Comparison of ENCODE assay signal across 8 mouse cellular contexts in the genomic region with DNA sequence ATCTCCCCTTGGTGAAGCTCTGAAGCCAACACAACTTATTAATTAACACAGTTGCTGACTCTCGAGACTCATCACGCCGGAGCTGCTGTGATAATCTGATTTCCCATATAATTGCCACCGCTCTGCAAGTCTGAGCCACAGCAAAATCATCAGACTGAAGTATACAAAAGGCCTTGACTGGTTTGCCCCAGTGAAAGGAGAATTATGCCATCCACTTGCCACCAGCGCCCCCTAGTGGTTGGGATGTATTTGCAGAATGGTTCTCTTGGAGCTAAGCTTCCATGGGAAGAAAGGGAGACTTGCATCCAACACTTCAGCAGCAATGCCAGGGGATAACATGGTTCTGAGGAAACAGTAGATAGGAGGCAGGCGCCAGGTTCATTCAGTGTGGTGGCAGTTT.
A peak's percentile ranks its signal among the peaks of the same experiment; 100 is the strongest.
DNase-seq lines count a peak whose midpoint lies in the region; TF ChIP-seq lines count a peak whose summit lies in the region.

No protein-coding gene starts in this region.

- 17% methylated on average over 6 of the region's 6 CpGs for WGBS in lung, adult 2 months

- peak; percentile 82 to 83 for DNase-seq in B cell, adult 2 months
- peak; percentile 96 for DNase-seq in adrenal gland, postnatal 10 days
- DNase-seq in embryo, embryonic 11.5 days (ENCODE audit: low read depth, low spot score) = peak; percentile 78
- peak; percentile 10 for DNase-seq in gonadal fat pad, adult 2 months (ENCODE audit: low read depth)
- DNase-seq in kidney, postnatal 25 days = peak; percentile 85 to 94
- peak; percentile 80 for DNase-seq in lung, adult 2 months
- peak; percentile 75 for DNase-seq in ovary, postnatal 10 days (ENCODE audit: low spot score)
- DNase-seq in thymus, postnatal 10 days (ENCODE audit: low spot score in 2 of 2) = peak; percentile 21 to 82

- H3K4me1 ChIP-seq in lung, adult 2 months (ENCODE audit: control insufficient read depth, insufficient read depth, low read length) = no peaks in the 10 kb centered on the region

- TF ChIP-seq POLR2A in lung, adult 2 months (IDR thresholded peaks at IDR 0.05; ENCODE audit: borderline replicate concordance, extremely low read depth, low read depth, low read length) = no peak

- H3K4me3 ChIP-seq in lung, adult 2 months (replicated peaks; ENCODE audit: extremely low read depth, low read depth, low read length) = no peak overlapping the region

- TF ChIP-seq CTCF in lung, adult 2 months (IDR thresholded peaks at IDR 0.05; ENCODE audit: insufficient read depth, low read length) = peak; percentile 76

Comparison
In these comparisons a context has a peak if more than half of its experiments do, and no peak if none do; other contexts are left out.
1. DNase-seq: peak in every context shown above with its lines; median percentile 96 in adrenal gland, postnatal 10 days; 90 in kidney, postnatal 25 days; 82 in B cell, adult 2 months; 80 in lung, adult 2 months; 78 in embryo, embryonic 11.5 days; 75 in ovary, postnatal 10 days; 52 in thymus, postnatal 10 days; 10 in gonadal fat pad, adult 2 months.